Mouse (Mus musculus) lung, embryonic 15.5 days (tissue): ENCODE data around the gene Art3. TPM values are rescaled to one million over a fixed set of nuclear protein-coding genes. Genes with fewer than 3 reads are reported as not detected.

ENCODE experiments used
- ATAC-seq: fragments of 200-750 bp; cut with Nextera tagmentation; 2 replicates; pipeline ENCODE4 v1.8.0; 2017; ENCODE audit warnings: moderate number of reproducible peaks, borderline replicate concordance; ENCODE audit not compliant: low FRiP score, low TSS enrichment; ENCODE audit errors: extremely low read depth
- H3K27ac ChIP-seq: fragments of 300-500 bp; sonication (generic); 2 replicates; pipeline ENCODE4 v1.5.1; 2015; ENCODE audit warnings: moderate library complexity, mild to moderate bottlenecking, inconsistent platforms
- H3K27me3 ChIP-seq: fragments of 300-500 bp; sonication (generic); 2 replicates; pipeline ENCODE4 v1.6.1; 2015; ENCODE audit warnings: inconsistent platforms
- H3K36me3 ChIP-seq: fragments of 300-500 bp; sonication (generic); 2 replicates; pipeline ENCODE4 v1.6.1; 2015; ENCODE audit warnings: inconsistent platforms
- H3K4me1 ChIP-seq: fragments of 300-500 bp; sonication (generic); 2 replicates; pipeline ENCODE4 v1.6.1; 2015; ENCODE audit warnings: inconsistent platforms
- H3K4me2 ChIP-seq: fragments of 300-500 bp; sonication (generic); 2 replicates; pipeline ENCODE4 v1.6.1; 2015; ENCODE audit warnings: inconsistent platforms, mild to moderate bottlenecking, moderate library complexity
- H3K4me3 ChIP-seq: fragments of 300-500 bp; sonication (generic); 2 replicates; pipeline ENCODE4 v1.5.1; 2015; ENCODE audit warnings: mild to moderate bottlenecking, inconsistent platforms
- H3K9ac ChIP-seq: fragments of 300-500 bp; sonication (generic); 2 replicates; pipeline ENCODE4 v1.6.1; 2015; ENCODE audit warnings: inconsistent platforms
- H3K9me3 ChIP-seq: fragments of 300-500 bp; sonication (generic); 2 replicates; pipeline ENCODE4 v1.6.1; 2016; ENCODE audit warnings: inconsistent platforms
- WGBS: fragments of 180-500 bp; shearing (Covaris S2); methylation state at CpG from one replicate; pipeline ENCODE4 v1.1.7; 2015; 5-methylcytosine and 5-hydroxymethylcytosine counted together
- polyA plus RNA-seq: library from polyadenylated mRNA; unstranded; fragments of >200 nt; fragmentation: Nextera tagmentation; extraction: Ambion mirVana; gene quantifications from 2 replicates; pipeline ENCODE4 v1.2.1, GENCODE M21; 2015

Gene Art3
- polyA plus RNA-seq, 1 experiment from 2014 or later = 9.5 TPM

DNA sequence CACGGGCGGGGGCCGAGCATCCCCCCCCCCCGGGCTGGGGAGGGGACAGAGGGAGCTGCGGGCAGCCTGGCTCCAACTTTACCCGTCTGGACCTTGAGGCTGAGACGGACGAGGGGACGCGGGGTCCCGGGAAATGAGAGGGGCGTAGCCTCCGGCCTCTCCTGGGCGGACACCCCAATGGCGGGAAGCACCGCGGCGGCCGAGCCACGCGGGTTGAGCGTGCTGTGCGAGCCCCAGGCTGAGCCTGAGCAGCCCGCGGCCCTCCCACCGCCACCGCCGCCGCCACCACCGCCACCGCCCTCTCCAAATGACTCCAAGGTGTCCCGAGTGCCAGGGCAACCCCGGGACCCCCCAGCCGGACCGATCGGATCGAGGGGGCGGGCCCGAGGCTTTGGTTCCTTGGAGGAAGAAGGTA is 103.0 kb downstream of the Art3 start:
- peak overlapping the region; percentile 68 for H3K4me3 ChIP-seq
- peaks cover 15% of the 10 kb centered on the region for H3K4me1 ChIP-seq
- H3K4me2 ChIP-seq = peak overlapping the region; percentile 84
- 0% methylated on average over 17 of the region's 39 CpGs for WGBS
- H3K27ac ChIP-seq = peak overlapping the region; percentile 87
- H3K9ac ChIP-seq = peak overlapping the region; percentile 98
- H3K36me3 ChIP-seq = no peaks in the 10 kb centered on the region; the same call in 1 of the 2 replicates
- peak; percentile 81 for ATAC-seq
- H3K9me3 ChIP-seq = no peaks in the 10 kb centered on the region
- H3K27me3 ChIP-seq = no peaks in the 10 kb centered on the region

DNA sequence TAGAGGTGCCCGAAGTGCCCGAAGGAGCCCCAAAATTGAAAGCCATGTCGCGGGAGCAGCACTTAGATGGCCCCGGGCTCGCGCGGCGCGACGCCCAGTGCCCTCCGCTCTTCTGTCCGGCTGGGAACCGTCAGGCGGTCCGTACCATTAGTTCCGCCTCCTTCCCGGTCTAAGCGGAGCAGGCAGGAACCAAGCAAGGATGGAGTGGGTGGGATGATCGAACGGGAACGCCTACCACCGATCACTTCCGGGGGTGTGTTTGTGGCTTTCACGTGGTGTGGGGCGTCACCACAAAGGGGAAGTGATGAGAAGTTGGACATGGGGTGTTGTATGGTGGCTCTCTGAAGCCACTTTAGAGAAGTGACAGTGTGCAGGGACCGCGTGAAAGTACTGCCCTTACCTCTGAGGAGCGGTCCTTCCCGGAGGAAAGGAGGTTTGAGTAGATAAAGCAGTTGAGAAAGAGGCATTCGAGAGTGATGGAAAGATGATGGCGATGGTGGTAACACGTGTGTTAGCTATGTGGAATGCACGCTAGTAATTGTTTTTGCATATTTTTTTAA is 103.5 kb downstream of the Art3 start, which contains the start of gene Nup54:
Gene Nup54 (minus strand): TSS at position 195 of the 560 bp plus-strand sequence.
- peak within 1 kb of the TSS; percentile 87 for H3K27ac ChIP-seq
- ATAC-seq = peak; percentile 100

DNA sequence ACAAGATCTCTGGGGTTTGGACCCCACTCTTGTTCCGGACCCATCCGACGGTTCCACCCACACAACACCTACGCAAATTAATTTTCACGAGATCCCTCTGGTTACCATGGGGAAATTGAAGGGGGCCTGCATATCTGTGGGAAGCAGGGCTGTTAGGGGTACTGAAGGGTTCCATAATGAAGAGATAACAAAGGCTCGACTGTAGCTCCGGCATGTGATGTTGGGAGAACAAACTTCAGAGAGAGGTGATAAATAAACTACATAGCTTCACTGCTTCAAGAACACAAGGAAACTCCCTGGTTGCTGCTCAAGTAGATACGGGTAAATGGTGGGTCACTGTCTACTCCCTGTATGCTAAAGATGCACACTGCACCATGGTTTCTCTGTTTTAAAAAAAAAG is 106.9 kb downstream of the Art3 start:
- no peak overlapping the region for H3K4me2 ChIP-seq
- WGBS = 80% methylated on average over 8 of the region's 8 CpGs
- no peak overlapping the region for H3K4me3 ChIP-seq
- H3K36me3 ChIP-seq = peaks cover 4% of the 10 kb centered on the region; the same call in 1 of the 2 replicates
- no peaks in the 10 kb centered on the region for H3K9me3 ChIP-seq
- H3K27me3 ChIP-seq = no peaks in the 10 kb centered on the region
- no peak overlapping the region for H3K9ac ChIP-seq
- H3K4me1 ChIP-seq = peaks cover 8% of the 10 kb centered on the region
- no peak for ATAC-seq
- H3K27ac ChIP-seq = no peak overlapping the region

More for the DNA sequence above, 103.5 kb downstream of the Art3 start, which contains the start of gene Nup54:
- H3K27me3 ChIP-seq = no peaks in the 10 kb centered on the region
- H3K4me1 ChIP-seq = peaks cover 15% of the 10 kb centered on the region
- H3K36me3 ChIP-seq = no peaks in the 10 kb centered on the region
- H3K4me3 ChIP-seq = peak within 1 kb of the TSS; percentile 68
- H3K9me3 ChIP-seq = no peaks in the 10 kb centered on the region
- H3K9ac ChIP-seq = peak within 1 kb of the TSS; percentile 98
- 1% methylated on average over 34 of the region's 34 CpGs for WGBS
- peak within 1 kb of the TSS; percentile 84 for H3K4me2 ChIP-seq

DNA sequence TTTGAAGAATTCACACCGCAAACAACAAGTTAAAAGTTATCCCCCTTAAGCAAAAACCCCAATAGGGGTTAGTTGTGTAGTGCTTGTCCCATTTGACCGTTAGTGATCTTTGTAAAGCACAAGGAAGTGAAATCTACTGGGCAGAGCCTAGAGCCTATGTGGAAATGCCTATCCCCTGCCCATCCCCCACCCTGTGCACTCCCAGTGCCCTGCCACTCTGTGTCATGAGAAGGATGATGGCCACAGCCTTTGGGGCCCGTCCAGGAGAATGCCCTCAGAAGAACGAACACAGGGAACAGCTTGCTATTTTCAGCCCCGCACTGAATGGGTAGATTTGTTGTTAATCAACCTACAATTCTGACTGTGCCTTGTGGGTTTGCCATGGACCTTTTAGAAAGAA is 109.9 kb downstream of the Art3 start:
- ATAC-seq = no peak
- WGBS = 61% methylated on average over 5 of the region's 5 CpGs

DNA sequence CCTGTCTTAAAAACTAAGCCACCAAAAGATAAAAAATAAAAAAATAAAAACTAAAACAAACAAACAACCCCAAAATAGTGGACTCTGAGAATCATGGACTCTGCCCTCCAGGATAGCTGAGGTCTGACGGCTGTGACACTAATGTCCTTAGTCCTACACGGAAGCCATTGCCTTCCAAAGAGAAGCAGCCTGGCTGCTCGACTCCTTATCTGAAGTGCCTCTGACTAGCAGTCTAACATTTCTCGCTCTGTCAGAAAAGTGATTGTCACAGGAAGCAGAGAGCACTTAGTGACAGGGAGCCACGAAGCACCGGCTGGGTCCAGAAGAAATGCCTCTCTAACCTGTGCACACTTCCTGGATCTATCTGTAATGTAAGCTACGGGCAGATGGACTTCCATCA is 111.3 kb downstream of the Art3 start:
- H3K27me3 ChIP-seq = no peaks in the 10 kb centered on the region
- peaks cover 34% of the 10 kb centered on the region for H3K36me3 ChIP-seq
- H3K4me1 ChIP-seq = no peaks in the 10 kb centered on the region
- H3K9me3 ChIP-seq = no peaks in the 10 kb centered on the region
- no peak overlapping the region for H3K9ac ChIP-seq
- no peak for ATAC-seq
- H3K4me2 ChIP-seq = no peak overlapping the region
- no peak overlapping the region for H3K4me3 ChIP-seq
- no peak overlapping the region for H3K27ac ChIP-seq
- WGBS = 28% methylated on average over 7 of the region's 7 CpGs

More for the DNA sequence above, 109.9 kb downstream of the Art3 start:
- Histone ChIP-seq H3K36me3 (peaks cover 21% of the 10 kb centered on the region), H3K4me3 (no peak overlapping the region), H3K27me3 (no peaks in the 10 kb centered on the region), H3K9me3 (no peaks in the 10 kb centered on the region), H3K4me1 (no peaks in the 10 kb centered on the region), H3K27ac (no peak overlapping the region), H3K4me2 (no peak overlapping the region), H3K9ac (no peak overlapping the region)

DNA sequence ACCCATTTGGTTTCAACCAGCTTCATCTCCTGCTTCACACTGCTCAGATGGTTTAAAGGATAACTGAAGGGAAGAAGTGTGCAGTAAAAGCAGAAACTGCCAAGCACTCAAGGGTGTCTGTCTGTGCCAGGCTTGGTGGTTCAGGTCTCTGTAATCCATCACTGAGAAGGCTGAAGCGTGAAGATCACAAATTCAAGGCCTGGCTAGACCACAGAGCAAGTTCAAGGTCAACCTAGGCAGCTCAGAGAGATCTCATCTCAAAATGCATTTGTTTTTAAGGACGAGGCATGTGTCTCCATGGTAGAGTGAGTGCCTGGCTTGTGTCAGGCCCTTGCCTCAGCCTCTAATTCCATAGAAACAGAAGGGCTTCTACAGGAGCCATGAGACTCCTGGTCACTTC is 113.4 kb downstream of the Art3 start:
- H3K9ac ChIP-seq = no peak overlapping the region
- H3K27ac ChIP-seq = no peak overlapping the region
- H3K36me3 ChIP-seq = peaks cover 55% of the 10 kb centered on the region
- no peaks in the 10 kb centered on the region for H3K9me3 ChIP-seq
- H3K4me1 ChIP-seq = no peaks in the 10 kb centered on the region
- 88% methylated on average over 2 of the region's 2 CpGs for WGBS
- no peak overlapping the region for H3K4me3 ChIP-seq
- H3K27me3 ChIP-seq = no peaks in the 10 kb centered on the region
- no peak overlapping the region for H3K4me2 ChIP-seq
- ATAC-seq = no peak

DNA sequence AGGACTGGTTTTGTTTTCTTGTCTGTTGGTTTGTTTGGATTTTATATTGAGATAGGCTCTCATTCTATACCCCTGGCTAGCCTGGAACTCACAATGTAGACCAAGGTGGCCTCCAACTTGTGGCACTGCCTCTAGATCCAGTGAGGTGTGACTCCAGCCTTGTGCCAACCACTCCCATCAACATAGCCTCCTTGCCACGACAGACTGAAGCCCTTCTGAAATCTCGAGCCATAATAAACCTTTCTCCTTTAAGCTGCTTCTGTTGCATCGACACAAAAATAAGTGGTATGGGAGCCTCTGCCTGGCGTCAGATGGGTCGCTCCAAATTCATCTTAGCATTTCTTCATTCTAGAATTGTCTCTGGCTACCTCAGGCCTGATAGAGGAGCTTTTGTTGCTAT is 115.1 kb downstream of the Art3 start:
- ATAC-seq = no peak

DNA sequence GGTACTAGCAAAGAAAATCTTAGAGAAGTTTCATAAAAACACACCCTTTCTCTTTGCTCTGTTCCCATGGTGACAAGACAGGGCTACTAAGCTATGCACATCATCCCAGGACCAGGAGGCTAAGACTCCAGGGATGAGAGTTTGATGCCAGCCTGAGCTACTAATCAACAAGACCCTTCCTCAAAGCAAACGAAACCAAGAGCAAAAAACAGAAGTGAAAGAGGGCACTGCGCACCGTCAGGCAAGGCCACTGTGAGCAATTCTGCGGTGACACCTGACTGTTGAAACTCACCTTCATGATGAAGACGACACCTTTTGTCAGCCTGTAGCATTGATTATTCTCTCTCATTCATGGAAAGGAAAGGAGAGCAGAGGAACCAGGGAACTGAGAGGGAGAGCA is 121.2 kb downstream of the Art3 start:
- Histone ChIP-seq H3K27me3 (no peaks in the 10 kb centered on the region), H3K9me3 (no peaks in the 10 kb centered on the region), H3K36me3 (peaks cover 68% of the 10 kb centered on the region), H3K4me2 (no peak overlapping the region), H3K4me3 (no peak overlapping the region), H3K27ac (no peak overlapping the region), H3K9ac (no peak overlapping the region), H3K4me1 (no peaks in the 10 kb centered on the region)
- WGBS = 94% methylated on average over 5 of the region's 5 CpGs
- ATAC-seq = no peak

More for the DNA sequence above, 115.1 kb downstream of the Art3 start:
- WGBS = 93% methylated on average over 5 of the region's 5 CpGs
- H3K4me3 ChIP-seq = no peak overlapping the region
- no peak overlapping the region for H3K4me2 ChIP-seq
- H3K4me1 ChIP-seq = no peaks in the 10 kb centered on the region
- no peak overlapping the region for H3K9ac ChIP-seq
- H3K9me3 ChIP-seq = no peaks in the 10 kb centered on the region
- H3K27me3 ChIP-seq = no peaks in the 10 kb centered on the region
- no peak overlapping the region for H3K27ac ChIP-seq
- peaks cover 70% of the 10 kb centered on the region for H3K36me3 ChIP-seq

DNA sequence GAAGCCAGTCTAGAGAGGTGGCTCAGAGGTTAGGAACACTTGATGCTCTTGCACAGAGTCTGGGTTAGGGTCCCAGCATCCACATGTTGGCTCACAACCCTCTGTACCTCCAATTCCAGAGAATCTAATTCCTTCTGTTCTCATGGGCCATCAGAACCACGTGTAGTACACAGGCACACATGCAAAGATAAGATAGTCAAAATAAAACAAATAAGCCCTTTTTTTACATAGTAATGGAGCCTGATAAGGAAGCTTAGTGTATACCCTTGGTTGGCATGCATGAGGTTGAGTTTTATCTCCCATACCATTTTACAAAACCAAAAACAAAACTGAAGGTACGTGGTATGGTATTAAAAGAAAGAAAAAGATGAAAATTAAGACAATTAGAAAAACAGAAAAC is 125.8 kb downstream of the Art3 start:
- no peak overlapping the region for H3K9ac ChIP-seq
- H3K4me2 ChIP-seq = no peak overlapping the region
- no peaks in the 10 kb centered on the region for H3K27me3 ChIP-seq
- peaks cover 35% of the 10 kb centered on the region for H3K36me3 ChIP-seq
- no peaks in the 10 kb centered on the region for H3K4me1 ChIP-seq
- 65% methylated on average over 2 of the region's 2 CpGs for WGBS
- ATAC-seq = no peak
- no peaks in the 10 kb centered on the region for H3K9me3 ChIP-seq
- H3K27ac ChIP-seq = no peak overlapping the region
- no peak overlapping the region for H3K4me3 ChIP-seq

DNA sequence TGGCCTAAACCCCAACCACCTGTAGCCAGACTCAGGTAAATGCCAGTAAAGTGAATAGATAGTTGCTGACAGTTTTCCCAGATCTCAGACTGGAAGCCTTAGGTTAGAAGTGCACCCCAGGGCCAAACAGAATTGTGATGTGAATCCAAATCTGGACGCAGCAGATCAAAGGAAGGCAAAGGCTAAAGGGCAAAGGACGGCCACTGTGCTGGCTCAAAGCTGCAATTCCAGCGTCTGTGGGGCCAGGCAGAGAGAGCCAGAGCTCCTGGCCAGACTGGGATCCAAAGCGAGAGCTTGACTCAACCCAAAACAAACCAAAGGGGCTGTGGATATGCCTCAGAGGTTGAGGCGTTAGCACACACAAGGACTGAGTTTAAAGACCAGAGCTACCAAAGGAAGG is 127.1 kb downstream of the Art3 start:
- peaks cover 27% of the 10 kb centered on the region for H3K36me3 ChIP-seq

DNA sequence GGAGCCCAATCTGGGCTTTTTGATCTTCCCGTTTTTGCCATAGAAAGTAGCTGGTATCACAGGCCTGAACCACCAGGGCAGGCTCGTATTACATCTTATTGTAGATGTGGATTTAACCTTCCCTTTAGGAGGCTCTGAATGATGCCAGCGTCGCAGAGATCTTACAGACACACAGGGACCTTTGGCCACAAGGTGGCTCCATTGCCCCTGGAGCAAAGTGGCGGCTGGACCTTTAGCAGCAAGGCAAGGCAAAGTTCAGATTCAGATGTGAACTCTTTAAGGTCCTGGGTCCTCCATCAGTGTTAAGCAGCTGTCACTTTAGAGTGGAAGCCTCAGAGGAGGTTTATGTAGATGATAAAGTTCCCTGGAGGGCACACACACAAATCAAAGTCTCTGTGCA is 129.7 kb downstream of the Art3 start:
- H3K9ac ChIP-seq = no peak overlapping the region
- no peak overlapping the region for H3K27ac ChIP-seq
- H3K27me3 ChIP-seq = no peaks in the 10 kb centered on the region
- no peaks in the 10 kb centered on the region for H3K4me1 ChIP-seq
- no peaks in the 10 kb centered on the region for H3K9me3 ChIP-seq
- peaks cover 17% of the 10 kb centered on the region; the same call in 1 of the 2 replicates for H3K36me3 ChIP-seq
- H3K4me3 ChIP-seq = no peak overlapping the region
- H3K4me2 ChIP-seq = no peak overlapping the region
- WGBS = 16% methylated on average over 5 of the region's 5 CpGs
- ATAC-seq = no peak

More for the DNA sequence above, 127.1 kb downstream of the Art3 start:
- Histone ChIP-seq H3K4me1 (no peaks in the 10 kb centered on the region), H3K9ac (no peak overlapping the region), H3K4me2 (no peak overlapping the region), H3K27me3 (no peaks in the 10 kb centered on the region), H3K27ac (no peak overlapping the region), H3K9me3 (no peaks in the 10 kb centered on the region), H3K4me3 (no peak overlapping the region)
- no peak for ATAC-seq
- 50% methylated on average over 5 of the region's 5 CpGs for WGBS
